Mouse (Mus musculus): ENCODE data around the gene Rnase9.
A peak's percentile ranks its signal among the peaks of the same experiment; 100 is the strongest.
"Not testable (repeated sequence)": the region's sequence is repeated elsewhere in the genome, so short reads cannot be mapped to it uniquely, and the experiment has no call there.

The Rnase9 gene

DNA sequence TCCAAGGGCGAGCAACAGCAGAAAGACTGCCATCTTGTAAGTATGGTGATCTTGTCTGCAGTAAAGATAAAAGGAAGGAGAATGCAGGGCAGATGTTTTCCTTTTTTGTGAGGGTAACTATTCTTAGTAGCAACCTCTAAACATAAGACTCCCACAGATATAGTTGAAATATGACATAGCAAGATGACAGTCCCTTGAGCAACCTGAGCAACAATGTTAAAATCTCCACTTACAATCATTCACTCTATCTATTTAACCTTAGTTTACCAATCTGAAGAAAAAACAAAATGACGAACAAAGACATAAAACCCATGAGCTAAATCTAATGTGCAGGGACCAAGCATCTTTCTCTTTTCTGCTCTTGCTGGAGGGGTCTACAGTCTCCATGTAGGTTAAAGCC lies 8.4 kb upstream of the Rnase9 start, which contains the start of gene Rnase11:
Gene Rnase11, minus strand, starts transcription at position 101 of the 400 bp plus-strand sequence.
- no peak for DNase-seq (ENCODE audit: low read depth, low spot score)

DNA sequence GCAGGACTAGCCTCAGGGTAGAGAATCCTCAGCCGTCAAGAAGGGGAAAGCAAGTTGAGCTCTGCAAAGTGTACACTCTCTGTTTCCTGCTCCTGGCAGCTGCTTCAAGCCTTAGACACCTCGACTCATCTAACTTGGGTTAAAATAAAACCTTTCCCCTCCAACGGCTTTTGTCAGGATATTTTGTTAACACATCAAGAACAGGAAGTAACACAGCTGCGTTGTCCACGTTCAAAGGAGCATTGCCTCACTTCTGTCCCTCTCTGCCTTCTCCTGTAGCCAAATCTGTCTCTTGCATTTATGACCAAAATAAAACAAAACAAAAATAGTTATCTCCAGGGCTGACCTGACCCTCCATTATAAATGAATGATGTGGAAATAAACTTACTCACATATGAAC lies 6.2 kb upstream of the Rnase9 start:
- DNase-seq (ENCODE audit: low read depth, low spot score) = no peak

DNA sequence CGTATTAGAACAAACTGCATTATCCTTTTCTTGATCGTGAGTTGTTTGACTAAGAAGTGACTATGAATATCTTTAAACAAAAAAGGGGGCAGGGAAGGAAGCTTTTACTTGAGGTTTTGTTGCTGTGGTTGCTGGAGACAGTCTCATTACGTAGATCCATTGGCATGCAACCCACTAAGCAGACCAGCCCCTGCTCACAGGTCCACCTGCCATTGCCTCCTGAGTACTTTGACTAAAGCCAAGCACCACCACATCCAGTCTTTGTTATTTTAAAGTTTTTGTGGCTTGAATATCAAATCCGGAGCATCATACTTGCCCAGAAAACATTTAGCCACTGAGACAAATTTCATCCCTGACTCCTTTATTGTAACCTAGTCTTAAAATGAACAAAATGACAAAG lies 5.5 kb downstream of the Rnase9 start:
- no peak for DNase-seq (ENCODE audit: low read depth, low spot score)

DNA sequence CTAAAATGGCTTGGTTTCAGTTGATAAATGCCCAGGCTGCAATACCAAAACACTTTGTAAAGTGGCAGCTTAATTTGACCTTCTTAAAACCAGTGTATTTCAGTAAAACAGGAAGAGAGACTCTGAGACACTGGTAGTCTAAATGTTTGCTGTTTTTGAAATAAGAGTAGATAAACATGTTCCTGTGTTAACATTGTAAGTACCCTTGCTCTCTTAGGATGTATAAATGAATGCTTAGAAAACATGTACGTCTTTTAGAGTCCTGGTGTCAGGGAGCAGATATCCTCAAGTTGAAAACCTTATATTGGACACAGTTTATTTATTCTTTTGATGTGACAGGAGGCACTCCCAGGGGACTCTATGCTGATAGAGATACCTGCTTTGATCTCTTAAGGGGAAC lies 6.5 kb downstream of the Rnase9 start:
- no peak for DNase-seq (ENCODE audit: low read depth, low spot score)

DNA sequence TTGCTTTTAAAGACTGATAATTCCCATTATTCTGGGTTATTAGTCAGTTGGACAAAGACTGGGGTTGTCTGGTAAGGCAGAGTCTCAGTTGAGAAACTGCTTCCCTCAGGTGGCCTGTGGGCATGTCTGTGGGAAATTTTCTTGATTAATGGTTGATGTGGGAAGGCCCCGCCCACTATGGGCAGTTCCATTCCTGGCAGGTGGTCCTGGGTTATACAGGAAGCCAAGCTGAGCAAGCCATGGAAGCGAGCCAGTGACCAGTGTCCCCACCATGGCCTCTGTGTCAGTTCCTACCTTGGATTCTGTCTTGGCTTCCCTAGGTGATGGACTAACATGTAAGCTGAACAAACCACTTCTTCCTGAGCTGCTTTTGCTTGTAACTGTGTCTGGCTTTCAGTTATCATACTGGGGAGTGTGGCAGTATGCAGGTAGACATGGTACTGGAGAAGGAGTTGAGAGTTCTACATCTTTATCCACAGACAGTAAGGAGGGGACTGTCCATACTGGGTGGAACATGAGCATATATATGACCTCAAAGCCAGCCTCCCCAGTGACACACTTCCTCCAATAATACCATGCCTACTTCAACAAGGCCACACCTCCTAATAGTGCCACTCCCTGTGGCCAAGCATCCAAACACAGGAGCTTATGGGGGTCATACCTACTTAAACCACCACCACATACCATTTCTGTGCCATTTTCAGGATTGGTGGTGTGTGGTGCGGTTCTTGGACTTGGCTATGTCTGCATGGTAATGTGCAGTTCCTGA lies 14.1 kb downstream of the Rnase9 start:
- no peak for DNase-seq (ENCODE audit: low read depth, low spot score)

DNA sequence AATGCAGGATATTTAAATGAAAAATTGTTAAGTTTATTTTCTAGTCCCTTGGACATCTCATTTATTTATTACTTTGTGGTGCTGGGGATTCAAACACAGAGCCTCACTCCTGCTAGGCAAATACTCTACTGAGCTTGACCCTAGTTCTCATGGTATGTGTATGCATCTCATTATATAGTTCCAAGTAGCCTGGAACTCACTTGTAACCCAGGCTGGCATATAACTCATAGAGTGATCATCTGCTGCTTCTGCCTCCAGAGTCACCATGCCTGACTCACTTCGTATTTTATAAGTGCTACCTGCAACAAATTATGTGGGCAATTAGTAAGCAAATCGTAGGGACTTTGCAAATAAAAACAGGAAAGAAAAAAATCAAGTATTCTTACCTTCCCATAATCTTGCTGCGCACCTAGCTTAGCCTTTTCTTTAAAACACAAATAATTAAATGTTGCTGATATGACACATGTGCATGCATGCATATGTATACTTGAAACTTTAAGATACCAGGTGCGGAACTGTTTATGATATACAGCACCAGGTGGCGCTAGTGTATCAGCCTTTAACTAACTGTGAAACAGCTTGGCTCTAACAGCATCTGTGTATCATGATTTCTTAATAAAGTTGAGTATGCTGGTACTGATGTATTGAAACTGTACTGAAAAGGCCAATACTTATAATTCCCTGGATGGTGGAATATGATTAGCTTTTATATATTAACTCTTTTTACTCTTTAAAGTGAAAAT lies 15.1 kb downstream of the Rnase9 start:
- DNase-seq (ENCODE audit: low read depth, low spot score) = peak; percentile 90

DNA sequence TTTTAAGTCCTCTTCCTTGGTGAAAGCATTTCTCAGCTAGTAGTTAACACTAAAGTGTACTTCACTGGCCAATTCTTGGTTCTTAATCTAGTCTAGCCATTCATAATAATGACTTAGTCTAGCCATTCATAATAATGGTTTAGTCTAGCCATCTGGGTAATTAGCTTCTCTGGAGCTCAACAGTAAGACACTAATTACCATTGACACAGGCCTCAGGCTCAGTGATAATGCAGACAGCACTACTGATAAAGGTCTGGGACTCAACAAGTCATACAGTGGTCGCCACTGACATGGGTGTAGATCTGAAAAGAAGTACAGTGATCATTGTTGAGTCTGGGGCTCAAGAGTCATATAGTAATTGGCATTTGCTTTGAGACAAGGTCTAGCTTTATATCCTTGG lies 16.8 kb downstream of the Rnase9 start:
- DNase-seq (ENCODE audit: low read depth, low spot score) = no peak

DNA sequence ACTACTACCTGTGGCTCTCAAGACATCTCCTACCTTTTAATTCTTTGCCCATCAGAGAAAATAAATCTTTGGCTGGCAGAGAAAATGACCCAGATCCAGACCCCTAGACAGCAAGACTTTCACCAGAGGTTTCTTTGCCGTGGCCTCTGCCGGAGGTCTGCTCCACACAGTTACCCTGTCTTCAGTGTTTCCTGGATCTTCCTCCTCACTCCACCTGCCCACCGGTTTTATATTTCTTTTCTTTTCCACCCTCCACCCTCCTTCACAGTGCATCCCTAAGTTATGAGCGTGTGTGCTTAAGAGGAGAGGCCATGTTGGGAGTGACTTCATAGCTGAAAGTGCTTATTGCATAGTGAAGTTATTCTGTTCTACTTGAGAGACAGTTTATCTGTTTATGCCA lies 18.2 kb downstream of the Rnase9 start:
- no peak for DNase-seq (ENCODE audit: low read depth, low spot score)

DNA sequence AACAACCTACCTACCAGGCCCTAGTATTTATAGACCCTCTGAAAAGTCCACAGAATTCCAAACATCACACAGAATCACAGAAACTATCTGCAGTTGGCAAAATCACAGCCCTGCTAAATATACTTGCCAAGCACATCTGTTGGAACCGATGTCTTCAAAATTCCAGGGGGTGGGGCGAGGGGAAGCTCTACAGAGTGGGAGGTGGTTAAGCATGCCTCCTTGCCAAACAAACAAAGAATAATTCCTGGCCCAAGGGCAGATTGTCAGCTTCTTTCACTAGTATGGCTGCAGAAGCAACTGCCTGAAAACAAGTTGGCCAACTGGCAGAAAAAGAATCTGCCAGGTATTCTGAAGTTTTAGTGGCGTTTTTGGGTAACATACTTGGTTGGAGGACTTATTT lies 24.4 kb downstream of the Rnase9 start:
- no peak for DNase-seq (ENCODE audit: low read depth, low spot score)

DNA sequence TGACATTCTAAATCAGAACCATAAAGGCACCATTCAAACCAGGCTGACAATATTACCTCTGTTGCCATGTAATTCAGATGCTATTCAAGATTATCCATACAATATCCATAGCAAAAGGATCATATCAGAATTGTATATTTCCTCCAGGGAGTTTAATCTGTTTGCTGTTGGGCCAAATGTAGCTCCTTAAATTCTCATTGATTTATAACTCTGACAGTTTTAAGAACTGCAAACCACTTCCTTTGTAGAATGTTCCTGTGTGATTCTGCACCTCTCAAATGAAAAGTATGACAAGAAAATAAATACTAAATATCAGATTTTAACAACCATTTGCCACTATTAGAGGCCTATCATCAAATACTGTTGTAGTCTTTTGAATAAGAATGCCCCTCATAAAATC lies 25.9 kb downstream of the Rnase9 start:
- no peak for DNase-seq (ENCODE audit: low read depth, low spot score)

DNA sequence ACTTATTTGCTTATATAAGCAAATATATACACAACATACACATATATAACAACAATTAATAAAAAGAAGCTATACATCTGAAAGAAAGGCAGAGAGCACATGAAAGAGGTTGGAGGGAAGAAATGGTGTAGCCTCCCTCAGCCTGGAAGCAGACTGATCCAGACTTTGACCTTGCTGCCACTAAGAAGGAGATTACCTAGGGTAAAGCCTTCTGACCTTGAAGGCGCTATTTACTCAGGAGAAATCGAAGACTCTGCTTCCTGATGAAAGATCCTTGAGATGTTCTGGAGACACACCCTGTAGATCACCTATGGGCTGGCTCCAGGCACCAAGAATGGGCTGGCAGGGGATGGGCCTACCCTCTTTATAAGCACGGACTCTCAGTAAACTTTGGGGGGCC lies 26.9 kb downstream of the Rnase9 start:
- not testable (repeated sequence) for DNase-seq (ENCODE audit: low read depth, low spot score)

DNA sequence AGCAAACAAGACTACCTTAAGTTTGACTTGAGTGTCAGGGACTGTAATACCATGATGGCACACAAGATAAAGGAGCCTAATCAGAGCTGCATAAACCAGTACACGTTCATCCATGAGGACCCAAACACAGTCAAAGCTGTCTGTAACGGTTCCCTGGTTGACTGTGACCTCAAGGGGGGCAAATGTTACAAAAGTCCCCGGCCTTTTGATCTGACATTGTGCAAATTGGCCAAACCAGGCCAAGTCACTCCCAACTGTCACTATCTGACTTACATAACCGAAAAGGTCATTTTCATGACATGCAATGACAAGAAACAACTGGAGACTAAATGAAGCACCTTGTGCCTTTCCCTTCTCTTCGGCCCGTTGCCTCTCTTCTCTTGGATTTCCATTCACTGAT lies 32.1 kb downstream of the Rnase9 start:
- DNase-seq (ENCODE audit: low read depth, low spot score) = no peak

DNA sequence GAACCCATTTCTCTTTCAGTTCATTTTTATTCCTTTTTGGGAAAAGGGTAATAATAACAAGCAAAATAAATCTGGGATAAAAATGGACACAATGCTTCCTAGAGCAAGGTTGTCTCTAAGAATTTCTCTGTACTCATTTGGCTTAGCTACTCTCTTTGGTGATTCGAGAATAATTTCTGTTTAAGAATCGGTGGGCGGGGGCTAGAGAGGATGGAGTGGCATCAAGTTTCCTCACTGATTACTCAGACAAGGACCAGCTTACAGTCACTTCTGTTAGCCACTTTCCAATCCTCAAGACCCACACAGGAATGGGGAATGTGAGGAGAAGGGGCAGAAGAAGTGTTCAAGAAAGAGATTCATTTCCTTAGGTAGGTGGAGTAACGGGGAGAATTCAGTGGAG lies 32.9 kb downstream of the Rnase9 start:
- DNase-seq (ENCODE audit: low read depth, low spot score) = no peak

DNA sequence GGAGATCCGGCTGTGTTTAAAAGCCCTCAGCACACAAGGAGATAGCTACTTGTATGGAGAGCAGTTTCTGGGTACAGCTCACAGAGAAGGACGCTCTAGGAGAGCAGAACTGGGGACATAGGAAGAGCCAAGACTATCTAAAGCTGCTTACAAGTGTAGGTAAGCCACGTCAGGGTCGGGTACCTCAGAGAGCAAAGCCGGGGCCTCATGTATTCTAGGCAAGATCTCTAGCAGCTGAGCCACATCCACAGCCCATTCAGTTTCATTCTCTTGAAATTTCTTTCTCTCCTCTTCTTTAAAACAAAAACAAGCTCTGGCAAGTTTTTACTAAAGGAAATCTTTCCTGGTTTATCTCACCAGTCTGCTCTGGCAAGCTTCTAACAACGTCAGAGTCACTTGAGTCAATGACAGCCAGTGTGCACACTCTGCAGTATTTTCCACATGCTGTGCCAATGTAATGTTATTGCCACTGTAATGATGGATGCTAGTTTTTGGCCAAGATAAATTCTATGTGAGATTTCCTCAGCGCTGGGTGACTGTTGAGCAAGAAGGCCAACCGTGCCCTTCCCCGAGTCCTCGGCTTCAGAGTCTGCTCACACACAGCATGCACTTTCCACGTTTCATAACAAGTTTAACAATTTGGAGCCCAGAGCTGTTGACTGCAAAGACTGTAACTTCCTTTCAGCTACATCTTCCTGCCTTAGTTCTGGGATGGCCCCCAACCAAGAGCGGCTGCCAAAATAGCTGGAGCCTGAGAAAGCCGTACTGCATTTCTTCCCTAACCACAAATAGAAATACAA lies 33.6 kb downstream of the Rnase9 start:
- peak; percentile 53 for DNase-seq (ENCODE audit: low read depth, low spot score)

DNA sequence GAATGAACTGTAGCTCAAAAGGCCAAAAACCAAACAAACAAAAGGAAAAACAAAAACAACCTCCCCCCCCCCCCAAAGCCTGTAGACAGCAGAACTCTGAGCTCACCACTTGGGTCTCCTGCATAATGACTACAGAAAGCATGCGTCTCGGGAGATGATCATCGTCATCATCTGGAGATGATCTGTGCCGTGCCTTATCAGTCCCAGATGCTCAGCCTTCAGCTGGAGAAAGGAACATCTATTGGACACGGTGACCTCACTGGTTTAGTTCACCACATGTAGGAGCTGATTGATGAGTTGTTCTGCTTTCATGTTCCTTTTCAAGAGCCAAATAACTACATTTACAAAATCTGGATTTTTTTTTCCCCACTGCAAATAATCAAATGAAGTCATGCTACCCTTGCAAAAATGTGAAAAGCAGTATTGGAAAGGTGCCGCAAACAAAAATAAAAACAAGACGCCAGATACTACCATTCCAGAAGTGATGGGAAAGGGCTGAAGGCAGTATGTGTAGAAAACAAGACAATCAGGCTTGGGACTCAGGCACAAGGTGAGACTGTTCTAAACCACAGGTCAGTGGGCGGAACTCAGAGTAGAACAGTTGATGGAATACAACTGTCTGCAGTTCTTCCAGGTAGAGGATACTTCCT lies 34.4 kb downstream of the Rnase9 start, which contains the start of gene Rnase10:
Gene Rnase10, plus strand, starts transcription at position 600 of the 650 bp plus-strand sequence.
- DNase-seq (ENCODE audit: low read depth, low spot score) = no peak

DNA sequence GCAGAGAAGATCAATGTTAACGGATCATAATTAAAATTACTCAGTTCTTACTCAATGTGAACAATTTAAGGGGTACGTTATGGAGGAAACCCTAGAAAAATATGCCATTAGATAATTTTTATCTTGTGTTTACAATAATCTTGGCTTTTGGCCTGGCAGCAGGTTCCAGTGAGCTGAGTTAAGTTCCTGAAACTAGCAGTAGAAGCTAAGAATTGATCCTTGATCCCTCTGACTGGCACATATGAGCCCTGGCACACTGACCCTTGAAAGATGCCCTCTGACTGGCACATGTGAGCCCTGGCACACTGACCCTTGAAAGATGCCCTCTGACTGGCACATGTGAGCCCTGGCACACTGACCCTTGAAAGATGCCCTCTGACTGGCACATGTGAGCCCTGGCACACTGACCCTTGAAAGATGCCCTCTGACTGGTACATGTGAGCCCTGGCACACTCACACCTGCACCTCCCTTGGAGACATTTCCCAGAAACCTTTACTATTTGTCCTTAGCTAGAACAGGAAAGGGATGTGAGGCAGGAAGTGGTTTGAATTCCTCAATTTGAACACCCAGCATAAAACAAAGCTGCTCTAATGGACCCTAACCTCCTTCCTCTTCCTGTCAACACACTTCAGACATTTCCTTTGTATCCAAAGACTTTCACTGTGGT lies 43.5 kb downstream of the Rnase9 start:
- peak; percentile 20 for DNase-seq (ENCODE audit: low read depth, low spot score)

DNA sequence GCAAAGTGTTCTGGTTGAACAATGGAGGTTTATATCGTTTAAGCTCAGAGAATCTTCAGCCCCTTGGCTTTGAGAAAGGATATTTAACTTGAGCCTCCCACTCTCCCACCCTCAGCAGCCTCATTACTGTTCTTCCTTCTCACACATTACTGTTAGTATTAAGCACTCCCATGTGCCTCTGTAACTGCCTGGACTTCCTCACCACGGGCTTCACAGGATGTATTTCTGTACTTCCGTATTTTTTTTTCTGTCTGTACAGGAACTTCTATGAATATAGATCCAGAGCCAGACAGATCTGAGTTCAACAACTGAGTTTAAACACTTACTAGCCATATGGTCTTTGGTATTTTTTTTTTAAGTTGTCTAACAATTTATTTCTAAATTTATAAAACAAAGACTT lies 44.6 kb downstream of the Rnase9 start:
- DNase-seq (ENCODE audit: low read depth, low spot score) = peak; percentile 10

DNA sequence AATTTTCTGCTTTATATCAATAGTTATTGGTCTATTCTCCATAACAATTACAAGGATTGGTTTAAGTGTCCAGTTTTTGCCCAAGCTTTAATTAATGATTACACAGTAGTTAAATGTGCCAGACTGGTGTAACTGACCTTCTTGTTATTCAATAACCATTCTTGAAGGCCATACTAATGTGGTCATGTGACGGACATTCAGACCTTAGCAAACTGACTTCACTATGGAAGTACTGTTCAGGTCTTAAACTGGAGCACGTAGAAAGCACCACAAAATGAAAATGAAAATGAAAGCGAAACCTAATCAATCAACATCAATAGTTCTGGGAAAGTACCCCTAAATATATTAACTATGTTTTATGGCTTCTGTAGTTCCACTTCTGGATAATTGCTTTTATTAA lies 50.6 kb downstream of the Rnase9 start:
- DNase-seq (ENCODE audit: low read depth, low spot score) = no peak
